Mouse (Mus musculus) large intestine, adult 2 months (tissue): Measurements from ENCODE around the gene Stpg3. TPM values are rescaled to one million over a fixed set of nuclear protein-coding genes. Genes with fewer than 3 reads are reported as not detected.

Experiments used
- DNase-seq: peaks from one replicate; pipeline ENCODE4 v3.0.0-alpha.2; 2012; ENCODE audit warnings: low read depth, low spot score
- WGBS: fragments of 180-500 bp; shearing (Covaris S2); methylation state at CpG from one replicate; pipeline ENCODE4 v1.1.7; 2018; 5-methylcytosine and 5-hydroxymethylcytosine counted together
- polyA plus RNA-seq: library from polyadenylated mRNA; depleted of rRNA; stranded (reverse); fragments of >200 nt; gene quantifications from 2 replicates; pipeline ENCODE4 v1.2.3, GENCODE M21; 2012

Stpg3 gene
- polyA plus RNA-seq, 1 experiment = not detected

DNA sequence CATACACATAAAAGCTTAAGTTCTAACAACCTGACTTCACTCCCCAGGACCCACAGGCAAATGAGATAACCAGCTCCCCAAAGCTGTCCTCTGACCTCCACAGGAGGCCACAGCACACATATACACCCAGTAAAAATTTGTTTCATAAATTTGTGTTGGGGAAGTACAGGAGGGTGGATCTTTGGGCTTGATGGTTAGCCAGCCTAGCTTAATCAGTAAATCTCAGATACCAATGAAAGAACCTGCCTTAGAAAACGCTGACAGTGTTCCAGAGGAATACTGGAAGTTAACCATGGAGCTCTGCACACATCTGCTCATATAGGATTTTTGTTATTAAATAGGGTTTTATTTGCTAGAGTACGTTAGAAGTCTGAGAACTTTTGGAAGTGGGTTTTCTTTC is 3.2 kb upstream of the Stpg3 start:
- DNase-seq = no peak
- WGBS = 67% methylated on average over 2 of the region's 2 CpGs

DNA sequence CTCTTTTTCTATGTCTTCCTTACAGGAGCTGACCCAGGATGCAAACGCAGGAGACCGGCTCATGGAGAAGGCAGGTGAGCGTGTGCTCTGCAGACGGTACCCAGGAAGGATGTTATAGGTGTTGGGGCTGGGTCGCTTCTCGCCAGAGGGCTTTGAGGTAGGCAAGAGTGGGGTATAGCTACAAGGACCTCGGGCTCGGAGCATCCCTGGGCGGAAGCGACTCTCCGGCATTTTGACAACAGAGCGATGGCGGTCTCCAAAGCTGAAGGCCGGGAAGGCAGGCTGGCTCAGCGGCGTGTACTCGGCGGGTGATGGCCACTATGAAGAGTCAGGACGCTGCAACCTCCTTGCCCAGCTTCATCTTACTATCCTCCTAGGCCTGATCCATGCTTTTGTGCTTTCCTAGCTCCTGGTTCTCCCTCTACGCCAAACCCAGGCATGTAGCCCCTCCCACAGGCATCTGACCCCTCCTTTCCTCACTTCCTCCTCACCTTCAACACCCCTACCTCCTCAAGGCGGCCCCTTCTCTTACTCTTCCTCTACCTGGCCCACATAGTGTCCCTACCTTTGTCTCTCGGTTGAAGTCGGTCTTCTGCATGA is 1.1 kb downstream of the Stpg3 start:
- WGBS = 76% methylated on average over 23 of the region's 23 CpGs

DNA sequence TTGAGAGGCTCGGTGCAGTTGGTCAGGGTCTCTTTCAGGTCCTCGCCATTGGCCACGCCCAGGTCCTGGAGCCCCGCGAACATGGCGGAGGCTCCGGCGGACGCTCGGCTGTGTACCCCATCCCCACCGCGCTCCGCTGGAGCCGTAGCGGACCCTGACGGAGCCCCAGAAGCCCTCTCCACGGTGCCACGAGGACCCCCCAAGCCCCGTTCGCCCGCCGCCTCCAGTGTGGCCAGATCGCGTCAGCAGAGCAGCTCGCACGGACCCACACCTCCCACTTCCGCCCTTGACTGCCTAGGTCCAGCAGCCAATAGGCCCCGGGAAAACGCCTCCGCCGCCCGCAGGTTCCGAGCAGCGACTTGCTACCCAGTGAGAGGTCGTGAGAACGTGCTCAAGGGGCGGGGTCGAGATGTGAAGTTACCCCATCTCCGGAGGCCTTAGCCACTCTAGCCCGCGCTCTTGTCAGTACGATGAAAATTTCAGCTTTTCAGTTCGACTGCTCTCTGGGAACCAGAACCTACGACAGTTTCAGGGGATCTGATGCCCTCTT is 3.2 kb downstream of the Stpg3 start, which contains the start of gene Nelfb:
Nelfb (minus strand) TSS at position 369 of the 550 bp plus-strand sequence.
- under 1% methylated on average over 44 of the region's 44 CpGs for WGBS
- no peak for DNase-seq

More for the DNA sequence above, 1.1 kb downstream of the Stpg3 start:
- no peak for DNase-seq

- WGBS = under 1% methylated on average over 24 of the region's 24 CpGs
- DNase-seq = no peak
Observed at GRCm38 (mm10) chr2:25210686-25211085, 3.8 kb downstream of the Stpg3 start.

- 57% methylated on average over 1 of the region's 1 CpGs for WGBS
- no peak for DNase-seq
Observed at GRCm38 (mm10) chr2:25207593-25207992, 6.8 kb downstream of the Stpg3 start.

DNA sequence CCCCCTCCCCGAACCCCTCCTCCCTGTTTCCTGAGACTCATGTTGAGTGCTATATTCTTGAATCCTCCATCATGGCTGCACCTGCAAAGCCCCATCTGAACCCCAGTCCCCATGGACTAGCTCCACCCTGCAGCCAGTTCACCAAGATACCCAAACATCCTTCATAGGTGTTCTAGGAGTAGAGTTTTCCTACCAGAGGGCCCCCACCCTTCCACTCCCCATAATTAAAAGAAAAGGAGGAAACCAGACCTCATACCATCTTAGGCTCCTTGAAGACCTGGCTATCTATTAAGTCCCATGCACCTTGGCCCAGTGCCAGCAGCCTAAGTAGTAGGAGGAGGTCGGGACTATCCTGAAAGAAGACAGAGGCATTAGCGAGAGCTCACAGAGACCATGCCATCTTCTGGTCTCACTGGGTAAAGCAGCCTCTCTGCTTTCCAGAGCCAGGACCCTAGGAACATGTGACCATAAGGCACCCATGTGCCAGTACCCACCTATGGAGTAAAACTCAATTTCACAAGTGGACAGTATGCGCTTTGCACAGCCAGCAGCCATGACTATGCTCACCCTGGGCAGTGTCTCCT is 10.7 kb downstream of the Stpg3 start:
- 59% methylated on average over 4 of the region's 4 CpGs for WGBS
- no peak for DNase-seq

- WGBS = 92% methylated on average over 2 of the region's 2 CpGs
- DNase-seq = no peak
Observed at GRCm38 (mm10) chr2:25200631-25201030, 13.8 kb downstream of the Stpg3 start.

DNA sequence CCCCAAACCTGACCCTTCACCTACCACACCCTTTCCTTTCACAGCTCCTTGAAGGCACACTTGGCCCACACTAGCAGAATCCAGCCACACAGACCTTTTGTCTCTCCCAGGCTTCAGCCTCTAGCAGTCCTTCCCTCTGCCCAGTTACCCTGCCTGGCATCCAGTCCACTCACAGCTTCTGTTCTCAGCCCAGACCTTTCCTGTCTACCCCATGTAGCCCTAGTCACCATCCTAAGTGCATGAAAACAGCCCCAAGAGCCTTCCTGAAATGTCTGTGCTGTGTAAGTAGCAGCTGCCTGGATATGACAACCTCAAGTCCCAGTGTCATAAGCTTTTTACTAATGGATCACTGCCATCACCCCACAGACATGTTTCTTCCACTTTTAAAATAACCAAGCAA is 16.5 kb downstream of the Stpg3 start:
- DNase-seq = no peak

DNA sequence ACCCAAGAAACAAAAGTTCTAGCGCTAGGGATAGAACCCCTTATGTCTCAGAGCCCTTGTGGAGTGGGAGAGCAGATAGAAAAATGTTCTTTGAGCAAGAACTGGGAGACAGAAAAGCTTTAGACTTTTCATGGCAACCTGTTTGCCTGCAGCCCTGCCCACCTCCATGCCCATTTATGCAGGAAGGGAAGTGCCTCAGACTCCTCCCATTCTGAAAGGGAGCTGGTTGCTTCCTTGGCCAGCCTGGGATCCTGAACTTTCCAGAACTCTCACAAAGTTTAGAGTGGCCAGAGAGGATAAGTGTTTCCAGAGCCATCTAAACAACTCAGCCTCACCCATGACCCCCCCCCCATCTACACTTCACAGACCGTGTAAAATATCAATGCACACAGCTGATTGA is 17.2 kb downstream of the Stpg3 start:
- 16% methylated on average over 2 of the region's 2 CpGs for WGBS
- DNase-seq = no peak

DNA sequence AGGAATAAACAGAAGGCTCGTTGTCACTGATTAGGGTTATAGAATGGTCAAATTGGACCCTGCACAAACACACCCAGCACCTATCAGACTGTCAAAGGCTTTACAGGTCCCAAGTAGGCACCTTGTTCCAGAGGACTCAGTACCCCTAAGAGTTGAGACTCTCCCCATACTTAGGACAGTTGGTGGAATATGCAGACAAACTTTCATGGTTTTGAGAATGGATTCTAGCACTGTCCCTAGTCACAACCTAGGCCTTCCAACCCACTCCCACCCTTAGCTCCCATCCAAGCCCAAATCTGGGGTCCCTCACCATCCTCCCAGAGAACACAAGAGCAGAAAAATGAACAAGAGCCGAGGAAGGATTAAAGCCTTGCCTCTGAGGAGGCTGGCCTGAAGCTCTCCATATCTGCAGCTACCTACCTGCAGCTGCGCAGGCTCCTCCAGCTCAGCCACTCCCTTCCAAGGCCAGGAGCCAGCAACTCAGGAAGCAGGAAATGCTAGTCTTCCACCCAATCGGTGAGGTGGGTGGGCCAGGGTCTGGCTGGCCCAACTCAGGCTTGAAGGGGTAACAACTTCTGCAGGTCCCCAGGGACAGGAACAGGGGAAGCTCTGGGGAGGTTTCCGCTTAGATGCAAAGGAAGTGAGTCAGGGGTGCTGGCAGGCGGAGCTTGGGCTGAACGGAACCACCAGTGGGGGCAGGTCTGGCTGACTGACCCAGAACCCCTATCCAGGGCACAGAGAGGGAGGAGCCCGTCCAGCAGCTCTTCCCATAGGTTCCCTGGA is 18.1 kb downstream of the Stpg3 start, which contains the start of gene Tor4a:
Tor4a (minus strand) TSS at position 715 of the 783 bp plus-strand sequence.
- 6% methylated on average over 8 of the region's 8 CpGs for WGBS

GRCm38 (mm10) chr2:25195211-25196156 is 19.0 kb downstream of the Stpg3 start:
- WGBS = 11% methylated on average over 55 of the region's 55 CpGs
- no peak for DNase-seq

More for the DNA sequence above, 18.1 kb downstream of the Stpg3 start, which contains the start of gene Tor4a:
- no peak for DNase-seq

DNA sequence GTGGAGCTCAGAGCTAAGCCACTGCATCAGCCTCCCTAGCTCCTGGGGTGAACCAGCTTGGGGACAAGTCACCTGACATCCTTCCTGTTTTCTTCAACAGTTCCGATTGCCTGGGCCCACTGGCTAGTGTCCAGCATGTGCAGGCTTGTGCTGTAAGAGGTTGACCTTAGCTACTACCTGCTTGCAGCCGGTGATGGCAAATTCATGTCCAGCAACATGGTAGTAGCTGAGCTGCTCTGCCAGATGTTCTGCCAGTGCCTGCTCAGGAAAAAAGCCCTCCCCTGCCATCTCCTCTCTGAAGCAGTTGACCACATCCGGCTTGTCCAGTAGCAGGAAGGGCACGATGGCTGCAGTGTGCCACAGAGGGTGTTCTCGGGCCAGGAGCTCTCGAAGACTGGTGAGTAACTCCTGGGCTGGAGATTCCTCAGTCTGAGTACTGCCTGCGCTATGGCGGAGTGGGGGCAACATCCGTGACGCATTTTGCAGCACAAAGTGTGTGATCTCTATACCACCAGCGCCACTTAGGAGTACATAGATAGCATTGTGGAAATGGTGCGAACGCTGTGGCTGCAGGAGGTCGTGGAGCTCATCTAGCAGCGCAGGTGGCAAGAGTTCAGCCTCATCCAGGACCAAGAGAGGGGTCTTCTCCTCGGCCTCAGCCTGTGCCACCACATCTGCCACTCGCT is 19.8 kb downstream of the Stpg3 start:
- no peak for DNase-seq
- 54% methylated on average over 17 of the region's 17 CpGs for WGBS

GRCm38 (mm10) chr2:25194006-25194405 is 20.4 kb downstream of the Stpg3 start:
- WGBS = 37% methylated on average over 5 of the region's 5 CpGs
- no peak for DNase-seq

DNA sequence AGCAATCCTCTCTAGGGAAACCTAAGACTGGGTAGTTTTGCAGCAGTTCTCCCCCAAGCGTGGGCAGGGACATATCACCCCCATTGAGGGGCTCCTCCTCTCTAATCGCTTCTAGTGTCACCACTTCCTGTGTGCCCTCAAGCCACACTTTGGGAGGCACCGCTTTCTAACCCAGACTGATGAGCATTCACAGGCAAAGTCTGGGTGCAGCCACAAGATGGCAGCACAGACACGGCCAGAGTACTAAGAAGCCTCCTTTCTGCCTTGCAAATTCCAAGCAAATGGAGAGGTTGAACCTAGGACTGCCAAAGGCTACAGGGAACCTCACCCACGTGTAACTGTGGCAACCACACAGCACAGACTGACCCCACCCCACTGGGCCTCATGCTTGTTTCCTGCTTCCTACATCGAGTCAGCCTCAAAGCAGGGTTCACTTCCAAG is 21.1 kb downstream of the Stpg3 start:
- 2% methylated on average over 6 of the region's 6 CpGs for WGBS
- no peak for DNase-seq

DNA sequence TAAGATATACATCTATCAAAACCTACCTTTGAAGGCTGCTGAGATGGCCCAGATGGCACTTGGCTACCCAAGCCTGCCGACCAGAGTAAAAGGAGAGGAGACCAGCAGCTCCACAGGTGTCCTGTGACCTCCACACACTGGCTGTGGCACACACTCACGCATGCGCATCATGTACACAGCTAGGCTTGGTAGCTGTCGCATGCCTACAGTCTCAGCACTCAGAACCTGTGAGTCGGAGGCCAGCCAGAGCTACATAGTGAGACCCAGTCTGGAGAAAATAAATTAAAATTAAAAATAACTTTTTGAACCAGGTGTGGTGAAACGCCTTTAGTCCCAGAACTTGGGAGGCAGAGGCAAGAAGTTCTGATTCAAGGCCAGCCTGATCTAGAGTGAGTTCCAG is 26.6 kb downstream of the Stpg3 start:
- 85% methylated on average over 6 of the region's 6 CpGs for WGBS
- no peak for DNase-seq

DNA sequence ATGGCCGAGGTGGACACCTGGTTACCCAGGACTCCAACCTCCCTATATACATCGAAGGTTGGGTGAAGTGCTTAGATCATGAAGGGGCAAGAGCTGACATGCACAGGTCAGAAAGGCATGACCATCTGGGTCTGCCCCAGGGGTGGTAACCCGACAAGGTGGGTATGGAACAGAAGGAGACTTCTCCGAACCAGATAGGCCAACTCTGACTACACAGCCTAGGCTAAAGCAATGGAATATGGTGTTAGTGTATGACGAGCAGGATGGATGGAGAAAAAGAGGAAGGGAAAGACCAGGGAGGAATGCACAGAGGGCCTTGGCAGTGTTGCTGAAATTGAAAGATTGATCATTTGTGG is 27.9 kb downstream of the Stpg3 start:
- DNase-seq = no peak
- WGBS = 48% methylated on average over 5 of the region's 5 CpGs

DNA sequence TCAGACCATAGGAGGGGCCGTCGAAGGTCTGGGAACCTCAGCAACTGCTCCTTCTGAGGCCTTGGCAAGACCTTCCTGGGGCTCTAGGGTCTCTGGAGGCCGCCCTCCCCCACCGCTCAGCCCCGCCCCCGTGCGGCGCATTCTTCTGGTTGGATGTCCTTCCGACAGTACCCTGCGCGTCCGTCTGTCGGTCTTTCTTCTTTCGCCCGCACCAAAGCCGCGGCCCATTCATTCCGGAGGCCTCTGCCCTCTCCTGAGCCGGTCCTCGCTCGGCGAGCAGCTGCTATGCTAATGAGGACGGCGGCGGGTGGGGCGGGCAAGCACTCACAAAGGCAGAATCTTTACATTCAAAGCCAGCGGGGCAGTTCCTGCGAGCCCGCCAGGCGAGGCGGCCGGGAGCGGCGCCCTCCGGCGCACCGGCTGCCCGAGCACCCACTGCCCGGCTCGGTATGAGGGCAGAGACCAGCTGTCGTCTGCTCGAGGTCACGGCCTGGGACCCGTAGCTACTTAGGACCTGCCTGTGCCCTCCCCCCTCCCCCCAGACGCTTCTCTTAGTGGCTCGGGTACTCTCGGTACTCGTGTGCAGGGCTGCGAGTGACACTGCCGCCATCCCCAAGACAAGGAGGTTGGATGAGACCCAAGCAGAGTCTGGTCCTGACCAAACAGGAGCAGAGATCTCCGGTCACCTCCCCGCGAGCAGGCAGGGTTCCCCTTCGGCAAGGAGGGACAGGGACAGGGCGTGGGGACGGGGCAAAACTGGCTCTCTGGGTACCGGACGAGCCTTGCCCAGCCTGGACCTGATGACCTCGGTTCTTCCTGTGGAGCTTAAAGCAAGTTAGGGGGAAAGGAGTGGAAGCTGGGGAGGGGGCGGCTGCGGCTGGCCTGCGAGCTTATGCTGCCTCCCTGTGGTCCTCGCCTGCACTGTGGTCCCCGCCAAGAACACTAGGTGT is 28.5 kb downstream of the Stpg3 start:
- 3% methylated on average over 64 of the region's 64 CpGs for WGBS
- DNase-seq = no peak

GRCm38 (mm10) chr2:25184496-25184895 is 29.9 kb downstream of the Stpg3 start:
- 91% methylated on average over 7 of the region's 7 CpGs for WGBS

More at GRCm38 (mm10) chr2:25184496-25184895, 29.9 kb downstream of the Stpg3 start:
- no peak for DNase-seq
